Mouse (Mus musculus) MEL (cell line): ENCODE results near the gene Irx2. TPM values are rescaled to one million over a fixed set of nuclear protein-coding genes. Genes with fewer than 3 reads are reported as not detected.

Source experiments
- DNase-seq: peaks from one replicate; pipeline ENCODE4 v3.0.0; 2011; ENCODE audit warnings: low read depth, low spot score
- H3K27ac ChIP-seq: 2 replicates; pipeline ENCODE4 v1.5.1; 2012; ENCODE audit warnings: low read depth, mild to moderate bottlenecking, control low read depth, low read length, moderate library complexity; ENCODE audit not compliant: control insufficient read depth
- H3K27me3 ChIP-seq, 2 experiments: fragments of 150-350 bp in 1 of 2; sonication (generic) in 1 of 2; 2 replicates each; pipeline ENCODE4 v1.6.1; 2012; ENCODE audit warnings: low read length in 2 of 2, mild to moderate bottlenecking in 2 of 2, improper control_type of control experiment in 1 of 2, moderate library complexity in 1 of 2; ENCODE audit not compliant: insufficient read depth in 2 of 2, control insufficient read depth in 1 of 2
- H3K36me3 ChIP-seq, 2 experiments: 2 replicates each; pipeline ENCODE4 v1.6.1; 2012 to 2014; ENCODE audit warnings: low read length in 2 of 2, improper control_type of control experiment in 1 of 2, inconsistent platforms in 1 of 2, mild to moderate bottlenecking in 1 of 2; ENCODE audit not compliant: insufficient read depth in 2 of 2, control insufficient read depth in 1 of 2
- H3K4me1 ChIP-seq, 2 experiments: fragments of 150-350 bp in 1 of 2; sonication (generic) in 1 of 2; 2 replicates each; pipeline ENCODE4 v1.6.1; 2012; ENCODE audit warnings: low read length in 2 of 2, improper control_type of control experiment in 1 of 2, mild to moderate bottlenecking in 1 of 2; ENCODE audit not compliant: insufficient read depth in 2 of 2, control insufficient read depth in 1 of 2
- H3K4me3 ChIP-seq, 2 experiments: fragments of 150-350 bp in 1 of 2; sonication (generic) in 1 of 2; 2 replicates each; pipeline ENCODE4 v1.5.1; 2012; ENCODE audit warnings: low read depth in 2 of 2, low read length in 2 of 2, mild to moderate bottlenecking in 2 of 2, moderate library complexity in 2 of 2, control low read depth in 1 of 2, improper control_type of control experiment in 1 of 2; ENCODE audit not compliant: control insufficient read depth in 1 of 2, insufficient read depth in 1 of 2
- H3K79me2 ChIP-seq: 2 replicates; pipeline ENCODE4 v1.6.1; 2012; ENCODE audit warnings: mild to moderate bottlenecking, low read length, moderate library complexity; ENCODE audit not compliant: control insufficient read depth, poor library complexity, insufficient read depth
- H3K9ac ChIP-seq: 2 replicates; pipeline ENCODE4 v1.6.1; 2012; ENCODE audit warnings: low read depth, mild to moderate bottlenecking, control low read depth, low read length, moderate library complexity; ENCODE audit not compliant: control insufficient read depth, poor library complexity, severe bottlenecking
- H3K9me3 ChIP-seq: fragments of 150-350 bp; sonication (generic); replicated peaks from 2 replicates; pipeline ENCODE4 v1.6.1; 2012; ENCODE audit warnings: mild to moderate bottlenecking, low read length, improper control_type of control experiment, moderate library complexity; ENCODE audit not compliant: insufficient read depth
- CTCF ChIP-seq, 3 experiments: IDR thresholded peaks in 2 of 3; conservative IDR thresholded peaks in 1 of 3; 2 replicates each; pipeline ENCODE4 v1.5.1; 2011 to 2012; ENCODE audit warnings: low read length in 3 of 3, low read depth in 2 of 3, mild to moderate bottlenecking in 2 of 3, improper control_type of control experiment in 1 of 3, inconsistent platforms in 1 of 3, mixed read lengths in 1 of 3, moderate library complexity in 1 of 3; ENCODE audit not compliant: control insufficient read depth in 1 of 3, insufficient read depth in 1 of 3, poor library complexity in 1 of 3, severe bottlenecking in 1 of 3
- ELF1 ChIP-seq: IDR thresholded peaks from 2 replicates; pipeline ENCODE4 v1.6.1; 2014; ENCODE audit warnings: low read depth, mild to moderate bottlenecking, inconsistent platforms, low read length, improper control_type of control experiment, moderate library complexity
- ETS1 ChIP-seq: IDR thresholded peaks from 2 replicates; pipeline ENCODE4 v1.6.1; 2012; ENCODE audit warnings: low read depth, mild to moderate bottlenecking, inconsistent platforms, low read length, improper control_type of control experiment, moderate library complexity
- GABPA ChIP-seq: IDR thresholded peaks from 2 replicates; pipeline ENCODE4 v1.6.1; 2012; ENCODE audit warnings: low read depth, mild to moderate bottlenecking, inconsistent platforms, low read length, improper control_type of control experiment, moderate library complexity
- HCFC1 ChIP-seq: IDR thresholded peaks from 2 replicates; pipeline ENCODE4 v1.6.1; 2012; ENCODE audit warnings: low read depth, mild to moderate bottlenecking, inconsistent platforms, low read length, improper control_type of control experiment, moderate library complexity
- JUND ChIP-seq: IDR thresholded peaks from 2 replicates; pipeline ENCODE4 v1.6.1; 2011; ENCODE audit warnings: low read depth, mild to moderate bottlenecking, improper control_type of control experiment, low read length
- MAFK ChIP-seq: IDR thresholded peaks from 2 replicates; pipeline ENCODE4 v1.6.1; 2011; ENCODE audit warnings: low read depth, mild to moderate bottlenecking, low read length, improper control_type of control experiment, borderline replicate concordance
- MAX ChIP-seq: IDR thresholded peaks from 2 replicates; pipeline ENCODE4 v1.6.1; 2011; ENCODE audit warnings: low read length, improper control_type of control experiment
- MEF2A ChIP-seq: IDR thresholded peaks from 2 replicates; pipeline ENCODE4 v1.6.1; 2014; ENCODE audit warnings: low read depth, mild to moderate bottlenecking, inconsistent platforms, low read length, improper control_type of control experiment; ENCODE audit not compliant: poor library complexity, insufficient replicate concordance, severe bottlenecking; ENCODE audit errors: extremely low read depth
- MXI1 ChIP-seq: IDR thresholded peaks from 2 replicates; pipeline ENCODE4 v1.6.1; 2011; ENCODE audit warnings: mild to moderate bottlenecking, low read depth, low read length, improper control_type of control experiment
- MYB ChIP-seq: IDR thresholded peaks from 2 replicates; pipeline ENCODE4 v1.6.1; 2011; ENCODE audit warnings: mild to moderate bottlenecking, low read depth, low read length, improper control_type of control experiment
- MYC ChIP-seq: IDR thresholded peaks from 2 replicates; pipeline ENCODE4 v1.6.1; 2011; ENCODE audit warnings: low read depth, mild to moderate bottlenecking, low read length, improper control_type of control experiment, moderate library complexity
- NELFE ChIP-seq: IDR thresholded peaks from 2 replicates; pipeline ENCODE4 v1.6.1; 2011; ENCODE audit warnings: low read depth, low read length, improper control_type of control experiment
- NRF1 ChIP-seq: IDR thresholded peaks from 2 replicates; pipeline ENCODE4 v1.6.1; 2014; ENCODE audit warnings: low read depth, mild to moderate bottlenecking, inconsistent platforms, low read length, improper control_type of control experiment, moderate library complexity; ENCODE audit not compliant: poor library complexity, insufficient read depth, severe bottlenecking
- POLR2A ChIP-seq, 2 experiments: IDR thresholded peaks; 2 replicates each; pipeline ENCODE4 v1.6.1; 2011 to 2012; ENCODE audit warnings: low read length in 2 of 2, mild to moderate bottlenecking in 2 of 2, control low read depth in 1 of 2, improper control_type of control experiment in 1 of 2, low read depth in 1 of 2, moderate library complexity in 1 of 2; ENCODE audit not compliant: control insufficient read depth in 1 of 2, insufficient read depth in 1 of 2, poor library complexity in 1 of 2
- POLR2AphosphoS5 ChIP-seq: IDR thresholded peaks from 2 replicates; pipeline ENCODE4 v1.6.1; 2012; ENCODE audit warnings: low read depth, borderline replicate concordance, mild to moderate bottlenecking, inconsistent platforms, low read length, moderate library complexity, mixed read lengths
- SMC3 ChIP-seq: IDR thresholded peaks from 2 replicates; pipeline ENCODE4 v1.6.1; 2011; ENCODE audit warnings: low read depth, low read length, improper control_type of control experiment
- TAL1 ChIP-seq: IDR thresholded peaks from 2 replicates; pipeline ENCODE4 v1.6.1; 2012; ENCODE audit warnings: mild to moderate bottlenecking, inconsistent platforms, low read length, moderate library complexity, mixed read lengths
- USF1 ChIP-seq: IDR thresholded peaks from 2 replicates; pipeline ENCODE4 v1.6.1; 2014; ENCODE audit warnings: low read depth, mild to moderate bottlenecking, inconsistent platforms, low read length, improper control_type of control experiment, moderate library complexity
- USF2 ChIP-seq, 2 experiments: IDR thresholded peaks; 2 replicates each; pipeline ENCODE4 v1.6.1; 2011 to 2012; ENCODE audit warnings: improper control_type of control experiment in 2 of 2, low read length in 2 of 2, borderline replicate concordance in 1 of 2, inconsistent platforms in 1 of 2, low read depth in 1 of 2, mild to moderate bottlenecking in 1 of 2; ENCODE audit not compliant: insufficient read depth in 1 of 2
- ZC3H11A ChIP-seq: IDR thresholded peaks from 2 replicates; pipeline ENCODE4 v1.6.1; 2012; ENCODE audit warnings: low read depth, mild to moderate bottlenecking, inconsistent platforms, low read length, improper control_type of control experiment
- ZMIZ1 ChIP-seq: IDR thresholded peaks from 2 replicates; pipeline ENCODE4 v1.6.1; 2012; ENCODE audit warnings: low read depth, mild to moderate bottlenecking, inconsistent platforms, low read length, improper control_type of control experiment, moderate library complexity
- ZNF384 ChIP-seq: IDR thresholded peaks from 2 replicates; pipeline ENCODE4 v1.6.1; 2012; ENCODE audit warnings: low read depth, mild to moderate bottlenecking, inconsistent platforms, low read length, improper control_type of control experiment
- polyA plus RNA-seq, 2 experiments: library from polyadenylated mRNA; stranded (reverse) in 1 of 2; unstranded in 1 of 2; fragments of >175 nt in 1 of 2; fragments of >200 nt in 1 of 2; gene quantifications; 2 replicates each; pipeline versions ENCODE4 v1.2.1 to v1.2.4; 2012; ENCODE audit warnings: low replicate concordance in 2 of 2, low read depth in 1 of 2; ENCODE audit not compliant: insufficient read length in 2 of 2, insufficient read depth in 1 of 2, missing spikeins in 1 of 2
- total RNA-seq: library from RNA; depleted of rRNA; stranded (reverse); fragments of 300-350 nt; gene quantifications from 2 replicates; pipeline ENCODE4 v1.2.3, GENCODE M21; 2012

Gene Irx2
- total and polyA plus RNA-seq, 3 experiments, result not detected

GRCm38 (mm10) chr13:72610277-72610676, 18.3 kb upstream of the Irx2 start:
- no peaks in the 10 kb centered on the region for H3K9me3 ChIP-seq
- DNase-seq, result no peak
- no peak for TF ChIP-seq USF1
- TF ChIP-seq GABPA, result no peak
- TF ChIP-seq MAFK, result no peak
- no peak for TF ChIP-seq USF2 (IDR thresholded peaks at IDR 0.05; ENCODE audit: borderline replicate concordance in 1 of 2, insufficient read depth in 1 of 2, low read depth in 1 of 2, low read length in 2 of 2)
- no peak for TF ChIP-seq POLR2AphosphoS5
- no peak for TF ChIP-seq NELFE
- TF ChIP-seq ZMIZ1, result no peak
- no peak for TF ChIP-seq JUND

GRCm38 (mm10) chr13:72623926-72624846, 4.4 kb upstream of the Irx2 start:
- Histone ChIP-seq H3K27ac (no peak overlapping the region), H3K79me2 (no peaks in the 10 kb centered on the region), H3K4me3 (no peak overlapping the region), H3K9me3 (no peaks in the 10 kb centered on the region), H3K9ac (no peak overlapping the region), H3K4me1 (no peaks in the 10 kb centered on the region), H3K36me3 (no peaks in the 10 kb centered on the region), H3K27me3 (no peaks in the 10 kb centered on the region)
- no peak for DNase-seq
- TF ChIP-seq HCFC1 (no peak), ZNF384 (no peak), TAL1 (no peak), ETS1 (no peak), ZMIZ1 (no peak), NRF1 (no peak), SMC3 (no peak), POLR2A (IDR thresholded peaks at IDR 0.05; ENCODE audit: control insufficient read depth in 1 of 2, insufficient read depth in 1 of 2, low read depth in 1 of 2, low read length in 2 of 2, poor library complexity in 1 of 2) (no peak), ELF1 (no peak), ZC3H11A (no peak), MYB (no peak), MEF2A (no peak), USF2 (IDR thresholded peaks at IDR 0.05; ENCODE audit: borderline replicate concordance in 1 of 2, insufficient read depth in 1 of 2, low read depth in 1 of 2, low read length in 2 of 2) (no peak), MAX (no peak), CTCF (IDR thresholded peaks at IDR 0.05 in 2 of 3, conservative IDR thresholded peaks at IDR 0.05 in 1 of 3; ENCODE audit: control insufficient read depth in 1 of 3, insufficient read depth in 1 of 3, low read depth in 2 of 3, low read length in 3 of 3, poor library complexity in 1 of 3, severe bottlenecking in 1 of 3) (no peak), MYC (no peak), MXI1 (no peak)

More at GRCm38 (mm10) chr13:72610277-72610676, 18.3 kb upstream of the Irx2 start:
- no peaks in the 10 kb centered on the region for H3K27me3 ChIP-seq
- no peak overlapping the region for H3K27ac ChIP-seq
- no peaks in the 10 kb centered on the region for H3K36me3 ChIP-seq
- H3K4me1 ChIP-seq, result no peaks in the 10 kb centered on the region
- no peak overlapping the region for H3K4me3 ChIP-seq
- H3K9ac ChIP-seq, result no peak overlapping the region
- H3K79me2 ChIP-seq, result no peaks in the 10 kb centered on the region
